Mouse (Mus musculus) forebrain, embryonic 16.5 days (tissue): ENCODE data around the gene Nfix. TPM values are rescaled to one million over a fixed set of nuclear protein-coding genes. Genes with fewer than 3 reads are reported as not detected.
A peak's percentile ranks its signal among the peaks of the same experiment; 100 is the strongest.

Experiments
- ATAC-seq: fragments of 200-750 bp; cut with Nextera tagmentation; 2 replicates; pipeline ENCODE4 v1.8.0; 2017; ENCODE audit warnings: mild to moderate bottlenecking, moderate library complexity
- H3K27ac ChIP-seq: fragments of 300-500 bp; sonication (generic); 2 replicates; pipeline ENCODE4 v1.5.1; 2014; ENCODE audit warnings: low read length, control low read depth
- H3K27me3 ChIP-seq: fragments of 300-500 bp; sonication (generic); replicated peaks from 2 replicates; pipeline ENCODE4 v1.6.1; 2014; ENCODE audit warnings: low read length; ENCODE audit not compliant: control insufficient read depth, insufficient read depth
- H3K36me3 ChIP-seq: fragments of 300-500 bp; sonication (generic); 2 replicates; pipeline ENCODE4 v1.6.1; 2014; ENCODE audit not compliant: control insufficient read depth, insufficient read depth
- H3K4me1 ChIP-seq: fragments of 300-500 bp; sonication (generic); replicated peaks from 2 replicates; pipeline ENCODE4 v1.6.1; 2014; ENCODE audit warnings: low read length; ENCODE audit not compliant: control insufficient read depth, insufficient read depth
- H3K4me2 ChIP-seq: fragments of 300-500 bp; sonication (generic); 2 replicates; pipeline ENCODE4 v1.6.1; 2014; ENCODE audit warnings: mild to moderate bottlenecking, low read length, control low read depth
- H3K4me3 ChIP-seq: fragments of 300-500 bp; sonication (generic); replicated peaks from 2 replicates; pipeline ENCODE4 v1.5.1; 2014; ENCODE audit warnings: mild to moderate bottlenecking, low read length, control low read depth
- H3K9ac ChIP-seq: fragments of 300-500 bp; sonication (generic); replicated peaks from 2 replicates; pipeline ENCODE4 v1.6.1; 2014; ENCODE audit warnings: low read depth, low read length, control low read depth
- H3K9me3 ChIP-seq: fragments of 300-500 bp; sonication (generic); 2 replicates; pipeline ENCODE4 v1.6.1; 2016; ENCODE audit warnings: low read length; ENCODE audit not compliant: control insufficient read depth
- WGBS: fragments of 180-500 bp; shearing (Covaris S2); extraction: QIAGEN DNeasy Blood & Tissue Kit; methylation state at CpG from one replicate; pipeline ENCODE4 v1.1.7; 2014; 5-methylcytosine and 5-hydroxymethylcytosine counted together
- polyA plus RNA-seq: library from polyadenylated mRNA; unstranded; fragments of >200 nt; fragmentation: Nextera tagmentation; extraction: Ambion mirVana; gene quantifications from 2 replicates; pipeline ENCODE4 v1.2.1, GENCODE M21; 2015

Gene Nfix
- polyA plus RNA-seq, 1 experiment from 2014 or later: 440 TPM

DNA sequence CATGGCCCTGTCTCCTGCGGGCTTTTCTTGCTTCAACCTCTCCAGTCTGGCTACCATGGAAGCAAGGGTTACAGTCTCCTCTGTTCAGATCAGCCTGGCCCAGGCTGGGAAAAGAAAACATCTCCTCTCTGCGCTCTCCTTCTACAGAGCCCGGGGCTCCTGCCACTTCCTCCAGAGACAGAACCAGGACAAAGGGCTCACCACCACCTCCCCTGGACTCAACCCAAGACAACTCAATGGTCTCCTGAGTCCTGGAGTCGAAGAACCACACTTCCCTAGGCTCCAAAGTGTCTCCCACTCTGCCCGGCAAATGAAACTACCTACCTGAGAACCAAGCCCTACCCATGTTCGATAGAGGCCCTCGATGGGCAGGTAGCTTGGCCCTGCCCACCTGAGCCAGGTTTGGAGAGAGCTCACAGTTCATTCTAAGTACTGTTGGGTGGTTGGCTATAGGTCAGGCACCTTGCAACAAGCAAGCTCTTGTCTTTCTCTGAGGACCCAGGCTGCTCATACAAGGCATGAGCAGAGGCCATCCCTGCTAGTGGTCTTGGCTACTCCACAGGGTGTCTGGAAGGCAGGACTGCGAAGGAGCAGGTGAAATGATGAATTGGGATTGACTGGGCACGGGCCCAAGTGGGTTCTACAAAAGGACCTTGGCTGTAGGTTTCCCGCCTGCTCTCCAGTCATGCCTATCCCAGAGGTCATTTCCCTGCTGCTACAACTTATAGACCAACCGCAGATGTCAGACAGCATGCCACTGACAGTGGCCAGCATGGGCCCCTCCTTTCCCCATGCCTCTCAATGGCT, 68.6 kb downstream of the Nfix start:
- no peak overlapping the region for H3K4me3 ChIP-seq
- 56% methylated on average over 11 of the region's 11 CpGs for WGBS
- H3K4me2 ChIP-seq: no peak overlapping the region
- H3K4me1 ChIP-seq: peaks cover 87% of the 10 kb centered on the region
- H3K27ac ChIP-seq: peak overlapping the region; percentile 95
- peak overlapping the region; percentile 57 for H3K9ac ChIP-seq
- no peak for ATAC-seq
- H3K27me3 ChIP-seq: no peaks in the 10 kb centered on the region
- H3K9me3 ChIP-seq: no peaks in the 10 kb centered on the region
- peaks cover 2% of the 10 kb centered on the region; the same call in 1 of the 2 replicates for H3K36me3 ChIP-seq

DNA sequence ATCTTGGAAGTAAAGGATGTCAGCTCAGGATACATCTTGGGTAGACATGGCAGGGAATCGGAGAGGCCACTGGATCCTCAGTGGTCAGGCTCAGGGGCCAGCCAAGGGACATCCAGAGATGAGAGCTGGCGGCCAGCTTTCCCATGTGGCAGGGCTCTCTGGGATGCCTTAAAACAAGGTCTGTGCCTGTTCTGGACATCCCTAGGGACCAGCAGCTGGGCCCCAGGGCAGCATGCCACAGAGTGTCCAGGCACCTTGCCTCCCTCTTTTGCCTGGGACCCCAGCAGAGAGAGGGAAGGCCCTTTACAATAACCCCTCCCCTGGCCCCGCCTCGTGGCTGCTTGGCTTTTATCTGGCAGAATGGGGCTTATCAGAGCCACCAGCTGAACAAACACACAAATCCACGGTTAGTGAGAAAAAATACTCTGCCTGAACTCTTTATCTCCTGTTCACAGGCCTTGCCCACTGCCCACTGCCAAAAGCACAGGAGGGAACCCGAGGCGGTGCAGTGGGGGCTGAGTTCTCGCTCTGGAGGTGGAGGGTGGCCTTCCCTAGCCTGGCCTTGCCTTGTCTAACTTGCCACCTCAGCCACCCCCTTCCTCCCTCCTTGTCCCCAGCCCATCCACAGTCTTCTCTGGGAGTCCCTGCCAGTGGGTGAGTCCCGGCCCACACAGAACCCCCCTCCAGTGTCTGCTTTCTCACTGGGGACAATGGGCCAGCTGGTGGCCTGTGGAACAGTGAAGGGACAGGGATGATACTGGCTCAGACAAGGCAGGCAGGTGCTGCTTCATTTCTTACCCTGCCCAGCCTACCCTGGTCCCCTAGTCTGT, 69.4 kb downstream of the Nfix start:
- Histone ChIP-seq H3K4me3 (no peak overlapping the region), H3K4me2 (peak overlapping the region; percentile 40), H3K9me3 (no peaks in the 10 kb centered on the region), H3K4me1 (peaks cover 83% of the 10 kb centered on the region), H3K9ac (peak overlapping the region; percentile 57), H3K27me3 (no peaks in the 10 kb centered on the region), H3K36me3 (peaks cover 9% of the 10 kb centered on the region), H3K27ac (peak overlapping the region; percentile 95)
- WGBS: 15% methylated on average over 9 of the region's 9 CpGs
- peak; percentile 24 for ATAC-seq

DNA sequence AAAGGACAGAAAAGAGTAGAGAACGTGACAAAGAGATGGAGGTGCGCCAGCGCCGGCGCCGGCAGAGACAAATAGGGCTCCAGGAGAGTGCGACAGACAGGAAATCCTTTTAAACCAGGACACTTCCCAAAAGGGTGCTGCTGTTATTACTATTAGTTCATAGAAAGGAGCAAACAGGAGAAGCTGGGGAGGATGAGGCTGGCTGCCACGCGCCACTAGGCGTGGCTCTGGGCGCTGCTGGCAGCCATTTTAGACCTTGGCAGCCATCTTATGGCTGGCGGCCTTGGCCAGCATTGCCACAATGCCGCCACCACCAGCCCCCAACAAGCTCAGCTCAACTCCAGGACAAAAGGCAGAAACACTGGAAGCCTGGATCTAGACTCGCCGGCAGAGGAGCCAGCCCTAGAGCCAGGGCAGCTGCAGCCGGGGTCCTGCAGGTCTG, 70.2 kb downstream of the Nfix start:
- Histone ChIP-seq H3K4me3 (no peak overlapping the region), H3K4me1 (peaks cover 83% of the 10 kb centered on the region), H3K9me3 (no peaks in the 10 kb centered on the region), H3K27ac (peak overlapping the region; percentile 95), H3K27me3 (no peaks in the 10 kb centered on the region), H3K4me2 (peak overlapping the region; percentile 40), H3K36me3 (peaks cover 9% of the 10 kb centered on the region), H3K9ac (peak overlapping the region; percentile 57)
- WGBS: 66% methylated on average over 16 of the region's 16 CpGs
- peak; percentile 21; the same call in 1 of the 2 replicates for ATAC-seq

DNA sequence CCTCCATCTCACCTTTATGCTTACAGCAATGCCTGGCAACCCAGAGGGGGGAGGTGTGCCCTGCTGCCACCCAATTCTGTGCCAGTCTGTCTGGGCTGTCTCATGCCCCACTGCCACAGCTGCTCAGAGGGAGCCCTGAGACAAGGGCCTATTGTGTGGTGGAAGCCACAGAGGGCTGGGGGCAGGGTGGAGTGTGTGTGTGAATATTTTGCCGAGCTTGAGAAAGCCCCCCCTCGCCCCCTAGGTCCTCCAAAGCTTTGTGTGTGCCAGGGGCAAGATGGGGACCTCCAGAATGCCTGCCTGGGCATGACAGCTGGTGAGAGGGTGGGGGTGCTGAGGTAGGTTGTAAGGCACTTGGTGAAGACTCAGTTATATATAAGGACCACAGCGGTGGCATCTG, 71.7 kb downstream of the Nfix start:
- H3K36me3 ChIP-seq: peaks cover 9% of the 10 kb centered on the region
- no peaks in the 10 kb centered on the region for H3K27me3 ChIP-seq
- peak; percentile 75 for ATAC-seq
- H3K4me1 ChIP-seq: peaks cover 83% of the 10 kb centered on the region
- peak overlapping the region; percentile 31; the same call in 1 of the 2 replicates for H3K9ac ChIP-seq
- peak overlapping the region; percentile 95 for H3K27ac ChIP-seq
- 31% methylated on average over 3 of the region's 3 CpGs for WGBS
- no peaks in the 10 kb centered on the region for H3K9me3 ChIP-seq
- H3K4me2 ChIP-seq: no peak overlapping the region
- no peak overlapping the region for H3K4me3 ChIP-seq

DNA sequence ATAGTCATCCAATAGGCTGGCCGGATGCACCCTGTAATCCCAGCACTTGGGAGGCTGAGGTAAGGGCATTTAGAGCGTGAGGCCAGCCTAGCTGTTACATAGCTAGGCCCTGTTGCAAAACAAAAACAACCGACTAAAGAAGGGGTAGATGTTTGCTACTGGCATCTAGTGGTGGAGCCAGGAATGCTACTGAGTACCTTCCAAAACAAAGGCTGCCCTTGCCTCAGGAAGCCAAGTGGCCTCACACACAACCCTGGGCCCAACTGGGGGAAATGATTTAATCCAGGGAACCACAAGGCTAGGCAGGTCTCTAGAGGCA, 74.2 kb downstream of the Nfix start:
- no peak for ATAC-seq
- H3K27me3 ChIP-seq: no peaks in the 10 kb centered on the region
- H3K9ac ChIP-seq: no peak overlapping the region
- no peak overlapping the region for H3K4me2 ChIP-seq
- H3K9me3 ChIP-seq: no peaks in the 10 kb centered on the region
- H3K36me3 ChIP-seq: peaks cover 11% of the 10 kb centered on the region
- H3K27ac ChIP-seq: peak overlapping the region; percentile 93
- 6% methylated on average over 3 of the region's 3 CpGs for whole genome bisulfite sequencing
- H3K4me1 ChIP-seq: peaks cover 69% of the 10 kb centered on the region
- H3K4me3 ChIP-seq: no peak overlapping the region

DNA sequence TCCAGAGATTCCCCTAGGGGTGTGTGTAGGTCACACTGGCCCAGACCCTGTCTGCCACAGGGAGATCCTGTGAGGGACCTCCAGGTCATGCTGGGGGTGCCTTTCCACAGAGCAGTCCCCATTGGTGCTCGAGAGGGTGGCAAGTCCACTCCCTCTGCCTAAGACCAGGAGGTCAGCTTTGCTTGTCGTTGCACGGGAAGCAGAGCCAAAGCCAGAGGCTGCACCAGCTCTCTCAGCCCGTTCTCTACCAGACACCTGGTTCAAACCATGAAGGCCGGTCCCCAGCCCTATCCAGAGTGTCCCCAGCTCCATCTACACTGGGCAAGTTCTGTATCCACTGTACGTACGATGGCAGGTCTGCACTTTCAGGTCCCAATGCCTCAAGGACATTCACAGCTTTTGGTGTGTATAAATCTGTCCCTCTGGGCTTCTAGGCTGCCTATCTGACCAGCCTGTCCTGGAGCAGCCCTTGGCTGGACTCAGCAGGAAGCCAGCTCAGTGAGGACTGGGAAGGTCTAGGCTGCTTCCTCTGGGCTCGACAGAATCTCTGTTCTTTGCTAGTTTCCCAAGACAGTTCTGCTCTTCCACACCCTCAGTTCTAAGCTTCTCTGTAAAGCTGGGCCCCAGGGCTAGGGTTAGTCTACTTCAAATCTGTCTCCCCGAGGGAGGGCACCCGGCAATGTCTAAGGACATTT, 74.8 kb downstream of the Nfix start:
- Histone ChIP-seq H3K9me3 (no peaks in the 10 kb centered on the region), H3K4me1 (peaks cover 64% of the 10 kb centered on the region), H3K36me3 (peaks cover 11% of the 10 kb centered on the region), H3K27ac (peak overlapping the region; percentile 93), H3K9ac (peak overlapping the region; percentile 32), H3K4me3 (no peak overlapping the region), H3K27me3 (no peaks in the 10 kb centered on the region), H3K4me2 (no peak overlapping the region)
- no peak for ATAC-seq
- WGBS: 57% methylated on average over 10 of the region's 10 CpGs

DNA sequence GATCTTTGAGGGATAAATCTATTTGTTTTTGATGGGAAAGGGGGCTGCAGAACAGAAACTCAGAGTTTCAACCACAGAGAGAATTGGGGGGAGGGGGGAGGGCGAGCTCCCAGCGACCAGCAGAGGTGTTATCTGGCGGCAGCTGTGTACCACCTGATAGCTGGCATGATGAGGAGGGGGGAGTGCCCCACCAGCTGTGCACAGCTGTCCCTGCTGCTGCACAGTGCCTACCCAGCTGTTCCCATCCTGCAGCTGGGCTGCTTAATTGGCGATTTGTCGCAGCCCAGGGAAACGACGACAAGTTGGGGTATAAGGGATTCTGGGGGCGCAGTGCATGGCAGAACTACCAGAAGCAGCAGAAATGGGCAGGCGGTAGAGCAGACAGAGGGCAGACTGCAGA, 75.5 kb downstream of the Nfix start:
- no peak for ATAC-seq
- WGBS: 47% methylated on average over 9 of the region's 9 CpGs
- Histone ChIP-seq H3K4me2 (no peak overlapping the region), H3K9me3 (no peaks in the 10 kb centered on the region), H3K9ac (no peak overlapping the region), H3K27me3 (no peaks in the 10 kb centered on the region), H3K36me3 (peaks cover 11% of the 10 kb centered on the region), H3K4me1 (peaks cover 57% of the 10 kb centered on the region), H3K4me3 (no peak overlapping the region), H3K27ac (peak overlapping the region; percentile 93)

DNA sequence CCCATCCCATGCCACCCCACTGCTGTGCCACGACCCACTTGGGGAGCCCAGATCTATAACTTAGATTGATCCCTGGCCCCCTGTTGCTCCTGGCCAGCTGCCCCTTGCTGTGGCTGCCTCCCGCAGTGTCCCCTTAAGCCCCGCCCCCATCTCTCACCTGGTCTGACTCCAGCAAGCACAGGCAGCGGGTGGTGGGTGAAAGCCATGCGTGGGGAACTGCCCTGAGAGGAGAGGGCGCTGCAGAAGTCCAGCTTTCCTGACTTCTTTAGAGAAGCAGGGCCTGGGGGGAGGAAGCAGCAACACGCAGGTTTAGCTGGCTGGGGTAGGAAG, 76.6 kb downstream of the Nfix start:
- H3K4me3 ChIP-seq: no peak overlapping the region
- peaks cover 16% of the 10 kb centered on the region for H3K36me3 ChIP-seq
- H3K27me3 ChIP-seq: no peaks in the 10 kb centered on the region
- H3K4me1 ChIP-seq: peaks cover 47% of the 10 kb centered on the region
- no peaks in the 10 kb centered on the region for H3K9me3 ChIP-seq
- 25% methylated on average over 7 of the region's 7 CpGs for WGBS
- peak overlapping the region; percentile 93 for H3K27ac ChIP-seq
- H3K9ac ChIP-seq: peak overlapping the region; percentile 14
- ATAC-seq: no peak
- no peak overlapping the region for H3K4me2 ChIP-seq
